Mouse (Mus musculus) liver, embryonic 14.5 days (tissue): ENCODE measurements around the gene Tardbp. TPM values are rescaled to one million over a fixed set of nuclear protein-coding genes. Genes with fewer than 3 reads are reported as not detected.

ENCODE experiments used
- ATAC-seq: fragments of 200-750 bp; cut with Nextera tagmentation; 2 replicates; pipeline ENCODE4 v1.8.0; 2017; ENCODE audit warnings: moderate number of reproducible peaks, mild to moderate bottlenecking, moderate library complexity; ENCODE audit not compliant: insufficient read depth
- DNase-seq, 3 experiments: peaks; one replicate each; pipeline ENCODE4 v3.0.0-alpha.2; 2012 to 2013; ENCODE audit warnings: low read depth in 3 of 3, low spot score in 3 of 3
- H3K27ac ChIP-seq: fragments of 300-500 bp; sonication (generic); 2 replicates; pipeline ENCODE4 v1.5.1; 2014; ENCODE audit warnings: moderate library complexity, mild to moderate bottlenecking, control low read depth, inconsistent platforms
- H3K27me3 ChIP-seq: fragments of 300-500 bp; sonication (generic); 2 replicates; pipeline ENCODE4 v1.6.1; 2014; ENCODE audit warnings: mild to moderate bottlenecking, low read length, moderate library complexity; ENCODE audit not compliant: control insufficient read depth, insufficient read depth
- H3K36me3 ChIP-seq: fragments of 300-500 bp; sonication (generic); replicated peaks from 2 replicates; pipeline ENCODE4 v1.6.1; 2014; ENCODE audit warnings: low read depth; ENCODE audit not compliant: control insufficient read depth, insufficient read depth
- H3K4me1 ChIP-seq, 2 experiments: fragments of 200-500 bp in 1 of 2; fragments of 300-500 bp in 1 of 2; sonication (generic) in 1 of 2; replicated peaks; 2 replicates each; pipeline ENCODE4 v1.6.1; 2012 to 2014; ENCODE audit warnings: antibody characterized with exemption in 1 of 2, inconsistent platforms in 1 of 2, low read length in 1 of 2; ENCODE audit not compliant: control insufficient read depth in 2 of 2, insufficient read depth in 2 of 2
- H3K4me2 ChIP-seq: fragments of 300-500 bp; sonication (generic); 2 replicates; pipeline ENCODE4 v1.6.1; 2014; ENCODE audit warnings: low read depth, mild to moderate bottlenecking, control low read depth, moderate library complexity
- H3K4me3 ChIP-seq, 2 experiments: fragments of 200-500 bp in 1 of 2; fragments of 300-500 bp in 1 of 2; sonication (generic) in 1 of 2; 2 replicates each; pipeline ENCODE4 v1.5.1; 2012 to 2014; ENCODE audit warnings: low read depth in 2 of 2, low read length in 2 of 2, mild to moderate bottlenecking in 2 of 2, control low read depth in 1 of 2, inconsistent platforms in 1 of 2, moderate library complexity in 1 of 2; ENCODE audit not compliant: insufficient read depth in 1 of 2
- H3K9ac ChIP-seq: fragments of 300-500 bp; sonication (generic); replicated peaks from 2 replicates; pipeline ENCODE4 v1.6.1; 2014; ENCODE audit warnings: mild to moderate bottlenecking, control low read depth, moderate library complexity
- H3K9me3 ChIP-seq: fragments of 300-500 bp; sonication (generic); 2 replicates; pipeline ENCODE4 v1.6.1; 2016; ENCODE audit warnings: low read length, mixed read lengths; ENCODE audit not compliant: control insufficient read depth
- CTCF ChIP-seq: IDR thresholded peaks from 2 replicates; pipeline ENCODE4 v1.5.1; 2016; ENCODE audit warnings: antibody characterized with exemption, low read depth, control low read depth
- EP300 ChIP-seq: IDR thresholded peaks from 2 replicates; pipeline ENCODE4 v1.6.1; 2016; ENCODE audit warnings: antibody characterized with exemption, low read depth
- WGBS: fragments of 180-500 bp; shearing (Covaris S2); extraction: QIAGEN DNeasy Blood & Tissue Kit; methylation state at CpG from one replicate; pipeline ENCODE4 v1.1.7; 2014; ENCODE audit not compliant: insufficient replicate concordance; 5-methylcytosine and 5-hydroxymethylcytosine counted together
- polyA plus RNA-seq, 2 experiments: library from polyadenylated mRNA; depleted of rRNA in 1 of 2; stranded (reverse) in 1 of 2; unstranded in 1 of 2; fragments of >200 nt; fragmentation: Nextera tagmentation in 1 of 2; extraction: Ambion mirVana in 1 of 2; gene quantifications; 2 replicates each; pipeline versions ENCODE4 v1.2.1 to v1.2.3; 2012 to 2014

The Tardbp gene
- polyA plus RNA-seq (2012; rRNA removed) (247 and 260 TPM in 2 replicates), polyA plus RNA-seq (2014; fragmentation: Nextera tagmentation; extraction: Ambion mirVana) (80.3 and 83.0 TPM in 2 replicates)

- peak within 1 kb of the TSS; percentile 77 to 97 for H3K4me3 ChIP-seq
- ATAC-seq (peak; percentile 94), DNase-seq (peak; percentile 86 to 90 (median 88))
- peaks cover 35% of the 10 kb centered on the region for H3K36me3 ChIP-seq
- H3K9me3 ChIP-seq, result no peaks in the 10 kb centered on the region
- peak within 1 kb of the TSS; percentile 97 for H3K4me2 ChIP-seq
- peaks cover 6 to 18% of the 10 kb centered on the region in 2 experiments; a peak in 3 of 4 replicates for H3K4me1 ChIP-seq
- peak within 1 kb of the TSS; percentile 100 for H3K9ac ChIP-seq
- WGBS, result under 1% methylated on average over 51 of the region's 51 CpGs
- peak within 1 kb of the TSS; percentile 84 for H3K27ac ChIP-seq
- peak; percentile 30; the same call in 1 of the 2 replicates for TF ChIP-seq CTCF
- peak; percentile 67 for TF ChIP-seq EP300
- no peaks in the 10 kb centered on the region for H3K27me3 ChIP-seq
Observed at GRCm38 (mm10) chr4:148626623-148627185, at the start of gene Tardbp. Gene Tardbp, minus strand, starts transcription at chr4:148627019.

- peak; percentile 21; the same call in 1 of the 2 replicates for ATAC-seq
- no peak overlapping the region for H3K9ac ChIP-seq
Observed at GRCm38 (mm10) chr4:148676188-148676960, 49.6 kb upstream of the Tardbp start.

GRCm38 (mm10) chr4:148675043-148675442 lies 48.2 kb upstream of the Tardbp start:
- H3K4me3 ChIP-seq, result no peak overlapping the region
- ATAC-seq (no peak), DNase-seq (no peak)
- 32% methylated on average over 7 of the region's 7 CpGs for WGBS
- H3K4me1 ChIP-seq, result peaks cover 29 to 42% of the 10 kb centered on the region in 2 experiments
- TF ChIP-seq EP300, result no peak
- no peak for TF ChIP-seq CTCF
- H3K4me2 ChIP-seq, result no peak overlapping the region
- H3K27me3 ChIP-seq, result no peaks in the 10 kb centered on the region
- H3K36me3 ChIP-seq, result no peaks in the 10 kb centered on the region
- no peak overlapping the region for H3K9ac ChIP-seq
- H3K27ac ChIP-seq, result no peak overlapping the region
- H3K9me3 ChIP-seq, result no peaks in the 10 kb centered on the region

More at GRCm38 (mm10) chr4:148676188-148676960, 49.6 kb upstream of the Tardbp start:
- H3K27me3 ChIP-seq, result no peaks in the 10 kb centered on the region
- no peak for DNase-seq
- WGBS, result 24% methylated on average over 16 of the region's 16 CpGs
- H3K9me3 ChIP-seq, result no peaks in the 10 kb centered on the region
- H3K4me2 ChIP-seq, result no peak overlapping the region
- H3K4me3 ChIP-seq, result no peak overlapping the region
- H3K36me3 ChIP-seq, result no peaks in the 10 kb centered on the region
- TF ChIP-seq CTCF (no peak), EP300 (no peak)
- H3K27ac ChIP-seq, result no peak overlapping the region
- H3K4me1 ChIP-seq, result peaks cover 28 to 44% of the 10 kb centered on the region in 2 experiments

- TF ChIP-seq CTCF, result no peak
- TF ChIP-seq EP300, result peak; percentile 67
- no peak overlapping the region for H3K27ac ChIP-seq
- peaks cover 23 to 30% of the 10 kb centered on the region in 2 experiments for H3K4me1 ChIP-seq
- ATAC-seq (peak; percentile 82), DNase-seq (peak in 1 of 3 experiments; percentile 58)
- no peak overlapping the region; a peak in 1 of 4 replicates for H3K4me3 ChIP-seq
- no peaks in the 10 kb centered on the region for H3K27me3 ChIP-seq
- no peak overlapping the region; the same call in 1 of the 2 replicates for H3K9ac ChIP-seq
- 2% methylated on average over 16 of the region's 16 CpGs for WGBS
- H3K36me3 ChIP-seq, result no peaks in the 10 kb centered on the region
- no peaks in the 10 kb centered on the region for H3K9me3 ChIP-seq
- peak overlapping the region; percentile 64 for H3K4me2 ChIP-seq
Observed at GRCm38 (mm10) chr4:148671230-148671947, 44.6 kb upstream of the Tardbp start.
